ENCODE assay signal across 8 mouse cellular contexts in the genomic region with DNA sequence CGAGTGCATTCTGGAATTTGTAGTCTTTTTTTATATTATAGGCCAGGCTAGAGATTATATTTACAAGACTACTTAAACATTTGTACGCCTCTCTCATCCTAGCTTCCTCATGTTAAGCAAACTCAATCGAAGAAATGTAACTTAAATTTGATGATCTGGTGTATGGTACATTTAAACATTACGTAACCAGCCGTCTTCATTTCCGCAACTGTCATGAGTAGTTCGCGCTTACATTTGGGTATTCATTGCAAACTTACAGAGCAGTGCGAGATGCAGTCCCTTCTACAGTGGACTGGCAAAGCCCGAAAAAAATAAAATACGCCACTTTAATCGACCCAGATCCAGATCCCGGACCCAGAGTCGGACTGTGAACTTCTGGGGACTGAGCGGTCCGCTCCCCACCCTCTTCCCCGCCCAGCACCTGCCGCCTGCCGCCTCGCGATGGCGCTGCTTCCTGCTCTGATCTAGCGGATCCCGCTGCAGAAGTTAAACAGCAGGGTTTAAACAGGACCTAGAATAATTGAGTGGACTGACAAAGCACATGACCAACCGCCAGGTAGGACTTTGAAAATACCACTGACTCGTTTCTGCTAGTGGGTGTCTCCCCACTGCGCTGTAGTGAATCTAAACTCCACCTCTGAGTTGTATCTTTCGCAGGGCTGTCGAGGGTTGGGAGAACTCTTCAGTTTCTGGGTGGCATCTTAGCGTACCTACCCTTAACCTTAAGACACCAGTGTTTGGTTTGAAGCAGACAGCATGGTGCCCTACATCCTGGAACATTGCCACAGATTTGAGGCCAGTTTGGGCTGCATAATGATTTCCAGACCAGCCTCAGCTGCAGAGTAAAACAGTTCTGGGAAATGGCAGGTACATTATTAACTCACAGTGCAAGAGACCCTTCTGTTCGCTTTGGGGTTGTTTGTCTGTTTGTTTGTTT. TPM values are rescaled to one million over a fixed set of nuclear protein-coding genes. Genes with fewer than 3 reads are reported as not detected.
DNase-seq lines count a peak whose midpoint lies in the region; ATAC-seq and TF ChIP-seq lines count a peak whose summit lies in the region.

No protein-coding gene starts in this region.

- H3K4me2 ChIP-seq in forebrain, postnatal 0 days (ENCODE audit: low read depth): peak overlapping the region; percentile 61
- peak overlapping the region; percentile 49 for H3K4me2 ChIP-seq in lung, postnatal 0 days (replicated peaks; ENCODE audit: low read depth, low read length)

- DNase-seq in MEL (ENCODE audit: low read depth, low spot score): peak; percentile 96
- DNase-seq in cerebellum, adult 18-20 months: peak; percentile 92 to 94
- peak; percentile 88 for DNase-seq in forebrain, postnatal 0 days
- peak; percentile 90 to 92 for DNase-seq in layer of hippocampus, postnatal 10 days (ENCODE audit: low spot score in 2 of 2)
- DNase-seq in lung, postnatal 0 days (ENCODE audit: low spot score): peak; percentile 94
- peak; percentile 88 for DNase-seq in ovary, postnatal 36 days (ENCODE audit: low spot score)
- peak; percentile 90 for DNase-seq in thymus, postnatal 25 days

- H3K36me3 ChIP-seq in MEL (ENCODE audit: control insufficient read depth in 1 of 2, insufficient read depth in 2 of 2, low read length in 2 of 2): peaks cover 0 to 36% of the 10 kb centered on the region in 2 experiments; a peak in 2 of 4 replicates
- H3K36me3 ChIP-seq in forebrain, postnatal 0 days (ENCODE audit: insufficient read depth): peaks cover 13% of the 10 kb centered on the region
- peaks cover 12% of the 10 kb centered on the region; the same call in 1 of the 2 replicates for H3K36me3 ChIP-seq in lung, postnatal 0 days (ENCODE audit: insufficient read depth, low read length)

- no peaks in the 10 kb centered on the region for H3K27me3 ChIP-seq in MEL (ENCODE audit: control insufficient read depth in 1 of 2, insufficient read depth in 2 of 2, low read length in 2 of 2)
- H3K27me3 ChIP-seq in forebrain, postnatal 0 days (ENCODE audit: insufficient read depth, low read length): no peaks in the 10 kb centered on the region
- H3K27me3 ChIP-seq in lung, postnatal 0 days (replicated peaks; ENCODE audit: insufficient read depth, low read length): no peaks in the 10 kb centered on the region

- TF ChIP-seq RAD21 in MEL (IDR thresholded peaks at IDR 0.05; ENCODE audit: low read depth, low read length): peak; percentile 74

- no peaks in the 10 kb centered on the region for H3K9me3 ChIP-seq in MEL (replicated peaks; ENCODE audit: insufficient read depth, low read length)
- no peaks in the 10 kb centered on the region for H3K9me3 ChIP-seq in forebrain, postnatal 0 days (ENCODE audit: low read length)
- H3K9me3 ChIP-seq in lung, postnatal 0 days (ENCODE audit: low read length): no peaks in the 10 kb centered on the region

- peak overlapping the region; percentile 53 to 78 for H3K4me3 ChIP-seq in MEL (ENCODE audit: control insufficient read depth in 1 of 2, insufficient read depth in 1 of 2, low read depth in 2 of 2, low read length in 2 of 2)
- peak overlapping the region; percentile 48 for H3K4me3 ChIP-seq in forebrain, postnatal 0 days (ENCODE audit: low read depth, low read length)
- H3K4me3 ChIP-seq in lung, postnatal 0 days (ENCODE audit: low read depth, low read length): peak overlapping the region; percentile 45

- H3K4me1 ChIP-seq in MEL (ENCODE audit: control insufficient read depth in 1 of 2, insufficient read depth in 2 of 2, low read length in 2 of 2): peaks cover 10 to 39% of the 10 kb centered on the region in 2 experiments
- 0 out of 2 replicates have a peak, but pooled peaks cover 4% of the 10 kb centered on the region for H3K4me1 ChIP-seq in forebrain, postnatal 0 days (ENCODE audit: insufficient read depth)
- peaks cover 10% of the 10 kb centered on the region; the same call in 1 of the 2 replicates for H3K4me1 ChIP-seq in lung, postnatal 0 days (ENCODE audit: insufficient read depth, low read depth, low read length)

- 4% methylated on average over 31 of the region's 31 CpGs for WGBS in forebrain, postnatal 0 days
- WGBS in lung, postnatal 0 days: 4% methylated on average over 31 of the region's 31 CpGs

- peak overlapping the region; percentile 86 for H3K9ac ChIP-seq in MEL (ENCODE audit: control insufficient read depth, low read depth, low read length, poor library complexity, severe bottlenecking)
- 0 out of 2 replicates have a peak overlapping the region, but pooled peaks have one; percentile 23 for H3K9ac ChIP-seq in forebrain, postnatal 0 days
- H3K9ac ChIP-seq in lung, postnatal 0 days (replicated peaks; ENCODE audit: low read depth): peak overlapping the region; percentile 17; the same call in 1 of the 2 replicates

- 0 out of 4 replicates have a peak, but pooled peaks of 1 of the 2 experiments have one; percentile 5 for TF ChIP-seq EP300 in MEL (IDR thresholded peaks at IDR 0.05; ENCODE audit: low read depth in 1 of 2, low read length in 2 of 2)
- TF ChIP-seq EP300 in lung, postnatal 0 days (IDR thresholded peaks at IDR 0.05): peak; percentile 81

- ATAC-seq in forebrain, postnatal 0 days: peak; percentile 81
- peak; percentile 59 to 65 for ATAC-seq in hematopoietic stem cell, adult 5-6 weeks (replicated peaks in 1 of 2; ENCODE audit: insufficient read depth in 1 of 2, low FRiP score in 2 of 2, low TSS enrichment in 1 of 2, low read depth in 1 of 2, poor library complexity in 2 of 2, severe bottlenecking in 2 of 2)
- peak; percentile 82 for ATAC-seq in lung, postnatal 0 days

- H3K79me2 ChIP-seq in MEL (ENCODE audit: control insufficient read depth, insufficient read depth, low read length, poor library complexity): peaks cover 9% of the 10 kb centered on the region

- H3K27ac ChIP-seq in MEL (ENCODE audit: control insufficient read depth, low read depth, low read length): peak overlapping the region; percentile 93
- peak overlapping the region; percentile 54; the same call in 1 of the 2 replicates for H3K27ac ChIP-seq in forebrain, postnatal 0 days (ENCODE audit: low read depth, low read length)
- peak overlapping the region; percentile 88 for H3K27ac ChIP-seq in lung, postnatal 0 days (ENCODE audit: low read length)

- TF ChIP-seq CTCF in MEL (IDR thresholded peaks at IDR 0.05 in 2 of 3, conservative IDR thresholded peaks at IDR 0.05 in 1 of 3; ENCODE audit: control insufficient read depth in 1 of 3, insufficient read depth in 1 of 3, low read depth in 2 of 3, low read length in 3 of 3, poor library complexity in 1 of 3, severe bottlenecking in 1 of 3): peak; percentile 66 to 96 (median 95)
- peak; percentile 89 for TF ChIP-seq CTCF in forebrain, postnatal 0 days (IDR thresholded peaks at IDR 0.05; ENCODE audit: low read depth)
- peak; percentile 97 for TF ChIP-seq CTCF in lung, postnatal 0 days (IDR thresholded peaks at IDR 0.05)

- TF ChIP-seq POLR2A in MEL (IDR thresholded peaks at IDR 0.05; ENCODE audit: control insufficient read depth in 1 of 2, insufficient read depth in 1 of 2, low read depth in 1 of 2, low read length in 2 of 2, poor library complexity in 1 of 2): peak; percentile 44 to 46; a peak in 2 of 4 replicates

RNA-seq across cellular contexts. Expression of a gene that starts 0.7 kb away (rescaled TPM):
- 16.5 and 19.4 TPM in 2 replicates for total RNA-seq in MEL (2012; rRNA removed)
- polyA plus RNA-seq in MEL (2012; ENCODE audit: insufficient read depth in 1 of 2, insufficient read length in 2 of 2, low read depth in 1 of 2, low replicate concordance in 2 of 2, missing spikeins in 1 of 2): 10 to 100 TPM in 1 of 2 experiments, not detected in 1; 75.8 TPM
- 94.7 and 130 TPM in 2 replicates for total RNA-seq in forebrain, postnatal 0 days (2014; rRNA removed)
- 281 and 287 TPM in 2 replicates for polyA plus RNA-seq in forebrain, postnatal 0 days (2015; fragmentation: Nextera tagmentation; extraction: Ambion mirVana)
- total RNA-seq in hematopoietic stem cell, adult 5-6 weeks (2017): 38.6 and 44.8 TPM in 2 replicates
- 100 to 1,000 TPM; 199 to 238 TPM for total RNA-seq in layer of hippocampus, postnatal 10 days (2021)
- 84.8 and 108 TPM in 2 replicates for polyA plus RNA-seq in lung, postnatal 0 days (2015; fragmentation: Nextera tagmentation; extraction: Ambion mirVana)

RNA-seq across cellular contexts. Expression of a gene that starts 9.7 kb away (rescaled TPM):
- 146 and 176 TPM in 2 replicates for total RNA-seq in MEL (2012; rRNA removed)
- 100 to 1,000 TPM in 1 of 2 experiments, not detected in 1; 115 TPM for polyA plus RNA-seq in MEL (2012; ENCODE audit: insufficient read depth in 1 of 2, insufficient read length in 2 of 2, low read depth in 1 of 2, low replicate concordance in 2 of 2, missing spikeins in 1 of 2)
- 0.46 and 0.86 TPM in 2 replicates for total RNA-seq in forebrain, postnatal 0 days (2014; rRNA removed)
- 0.29 and 0.58 TPM in 2 replicates for polyA plus RNA-seq in forebrain, postnatal 0 days (2015; fragmentation: Nextera tagmentation; extraction: Ambion mirVana)
- total RNA-seq in hematopoietic stem cell, adult 5-6 weeks (2017): 33.5 and 42.0 TPM in 2 replicates
- 1 to 10 TPM; 1.3 TPM for total RNA-seq in layer of hippocampus, postnatal 10 days (2021)
- polyA plus RNA-seq in lung, postnatal 0 days (2015; fragmentation: Nextera tagmentation; extraction: Ambion mirVana): 14.9 and 25.3 TPM in 2 replicates

RNA-seq across cellular contexts. Expression of a gene that starts 39.5 kb away (rescaled TPM):
- total RNA-seq in MEL (2012; rRNA removed): 3.6 and 6.7 TPM in 2 replicates
- 1 to 10 TPM in 1 of 2 experiments, not detected in 1; 5.6 TPM for polyA plus RNA-seq in MEL (2012; ENCODE audit: insufficient read depth in 1 of 2, insufficient read length in 2 of 2, low read depth in 1 of 2, low replicate concordance in 2 of 2, missing spikeins in 1 of 2)
- total RNA-seq in forebrain, postnatal 0 days (2014; rRNA removed): 10.5 and 13.0 TPM in 2 replicates
- 6.6 and 7.8 TPM in 2 replicates for polyA plus RNA-seq in forebrain, postnatal 0 days (2015; fragmentation: Nextera tagmentation; extraction: Ambion mirVana)
- 18.2 and 21.3 TPM in 2 replicates for total RNA-seq in hematopoietic stem cell, adult 5-6 weeks (2017)
- total RNA-seq in layer of hippocampus, postnatal 10 days (2021): 1 to 10 TPM; 6.4 to 7.2 TPM
- 26.3 and 28.8 TPM in 2 replicates for polyA plus RNA-seq in lung, postnatal 0 days (2015; fragmentation: Nextera tagmentation; extraction: Ambion mirVana)

RNA-seq across cellular contexts. Expression of a gene that starts 43.5 kb away (rescaled TPM):
- total RNA-seq in MEL (2012; rRNA removed): 8.2 and 8.8 TPM in 2 replicates
- polyA plus RNA-seq in MEL (2012; ENCODE audit: insufficient read depth in 1 of 2, insufficient read length in 2 of 2, low read depth in 1 of 2, low replicate concordance in 2 of 2, missing spikeins in 1 of 2): 10 to 100 TPM in 1 of 2 experiments, not detected in 1; 10.7 TPM
- total RNA-seq in forebrain, postnatal 0 days (2014; rRNA removed): 4.2 and 5.0 TPM in 2 replicates
- polyA plus RNA-seq in forebrain, postnatal 0 days (2015; fragmentation: Nextera tagmentation; extraction: Ambion mirVana): 1.2 and 1.9 TPM in 2 replicates
- 9.1 TPM in 2 replicates for total RNA-seq in hematopoietic stem cell, adult 5-6 weeks (2017)
- total RNA-seq in layer of hippocampus, postnatal 10 days (2021): 1 to 10 TPM; 5.3 to 5.5 TPM
- polyA plus RNA-seq in lung, postnatal 0 days (2015; fragmentation: Nextera tagmentation; extraction: Ambion mirVana): 3.9 TPM in 2 replicates

RNA-seq across cellular contexts. Expression of a gene that starts 51.2 kb away (rescaled TPM):
- 105 and 113 TPM in 2 replicates for total RNA-seq in MEL (2012; rRNA removed)
- polyA plus RNA-seq in MEL (2012; ENCODE audit: insufficient read depth in 1 of 2, insufficient read length in 2 of 2, low read depth in 1 of 2, low replicate concordance in 2 of 2, missing spikeins in 1 of 2): 100 to 1,000 TPM in 1 of 2 experiments, not detected in 1; 157 TPM
- 56.7 and 67.8 TPM in 2 replicates for total RNA-seq in forebrain, postnatal 0 days (2014; rRNA removed)
- 60.7 and 63.6 TPM in 2 replicates for polyA plus RNA-seq in forebrain, postnatal 0 days (2015; fragmentation: Nextera tagmentation; extraction: Ambion mirVana)
- 17.8 and 19.8 TPM in 2 replicates for total RNA-seq in hematopoietic stem cell, adult 5-6 weeks (2017)
- 10 to 100 TPM; 55.6 to 64.8 TPM for total RNA-seq in layer of hippocampus, postnatal 10 days (2021)
- 44.1 and 45.9 TPM in 2 replicates for polyA plus RNA-seq in lung, postnatal 0 days (2015; fragmentation: Nextera tagmentation; extraction: Ambion mirVana)

Comparison
In these comparisons a context has a peak if more than half of its experiments do, and no peak if none do; other contexts are left out.
1. Peak in every context shown above with its lines: DNase-seq, ATAC-seq, H3K4me3 ChIP-seq and H3K27ac ChIP-seq.
2. H3K9ac ChIP-seq: peak in every context shown above with its lines; median percentile 86 in MEL; 23 in forebrain, postnatal 0 days; 17 in lung, postnatal 0 days.
3. RNA of a gene that starts 9.7 kb away (total RNA-seq): 146 to 176 TPM in MEL and 33.5 to 42.0 TPM in hematopoietic stem cell, adult 5-6 weeks; 1.3 TPM in layer of hippocampus, postnatal 10 days and 0.46 to 0.86 TPM in forebrain, postnatal 0 days; every median in the first group is over 10 times any median in the second.